Mouse (Mus musculus): ENCODE data around the gene AI661453. TPM values are rescaled to one million over a fixed set of nuclear protein-coding genes. Genes with fewer than 3 reads are reported as not detected.

Gene AI661453
- polyA plus RNA-seq (2015; fragmentation: Nextera tagmentation; extraction: Ambion mirVana): 0.37 and 0.50 TPM in 2 replicates

GRCm38 (mm10) chr17:47436156-47436906 is at the start of gene AI661453:
Gene AI661453, plus strand, starts transcription at chr17:47436615.

GRCm38 (mm10) chr17:47400451-47400850 is 36.0 kb upstream of the AI661453 start, which contains the start of gene Guca1a:
Gene Guca1a, minus strand, starts transcription at chr17:47400584.

GRCm38 (mm10) chr17:47436907-47437547 is 612 bp downstream of the AI661453 start, which contains the start of gene 1700001C19Rik:
Gene 1700001C19Rik, minus strand, starts transcription at chr17:47437376.

GRCm38 (mm10) chr17:47501946-47502706 is 65.7 kb downstream of the AI661453 start, which contains the start of gene Taf8:
Gene Taf8, minus strand, starts transcription at chr17:47502292.

GRCm38 (mm10) chr17:47504941-47505346 is 68.5 kb downstream of the AI661453 start, which contains the start of gene Ccnd3:
Gene Ccnd3, plus strand, starts transcription at chr17:47505051.

Other genes with a start within 250 kb of the AI661453 start
- gene Mrps10, start 67.7 kb upstream of the AI661453 start, polyA plus RNA-seq (2015; fragmentation: Nextera tagmentation; extraction: Ambion mirVana): 52.1 and 52.7 TPM in 2 replicates
- 0.23 and 0.30 TPM in 2 replicates for gene Guca1b, start 51.2 kb upstream of the AI661453 start, polyA plus RNA-seq (2015; fragmentation: Nextera tagmentation; extraction: Ambion mirVana)
- gene Guca1a, start 36.0 kb upstream of the AI661453 start, polyA plus RNA-seq (2015; fragmentation: Nextera tagmentation; extraction: Ambion mirVana): 2.3 and 3.3 TPM in 2 replicates
- 0.24 and 0.26 TPM in 2 replicates for gene 1700001C19Rik, start 761 bp downstream of the AI661453 start, polyA plus RNA-seq (2015; fragmentation: Nextera tagmentation; extraction: Ambion mirVana)
- gene Taf8, start 65.7 kb downstream of the AI661453 start, polyA plus RNA-seq (2015; fragmentation: Nextera tagmentation; extraction: Ambion mirVana): 17.2 TPM in 2 replicates
- gene Ccnd3, start 68.4 kb downstream of the AI661453 start, polyA plus RNA-seq (2015; fragmentation: Nextera tagmentation; extraction: Ambion mirVana): 434 and 462 TPM in 2 replicates
- gene Bysl, start 174.9 kb downstream of the AI661453 start, polyA plus RNA-seq (2015; fragmentation: Nextera tagmentation; extraction: Ambion mirVana): 14.0 and 15.8 TPM in 2 replicates
- 26.4 and 29.3 TPM in 2 replicates for gene Med20, start 175.0 kb downstream of the AI661453 start, polyA plus RNA-seq (2015; fragmentation: Nextera tagmentation; extraction: Ambion mirVana)
- gene Gm20517, start 175.0 kb downstream of the AI661453 start, polyA plus RNA-seq (2015; fragmentation: Nextera tagmentation; extraction: Ambion mirVana): 1.8 and 2.0 TPM in 2 replicates
- gene Usp49, start 194.1 kb downstream of the AI661453 start, polyA plus RNA-seq (2015; fragmentation: Nextera tagmentation; extraction: Ambion mirVana): 5.6 and 5.7 TPM in 2 replicates

Data from spleen, postnatal 0 days (tissue).